Mouse (Mus musculus) forebrain, embryonic 15.5 days (tissue): ENCODE measurements around the gene Shank3. TPM values are rescaled to one million over a fixed set of nuclear protein-coding genes. Genes with fewer than 3 reads are reported as not detected.
A peak's percentile ranks its signal among the peaks of the same experiment; 100 is the strongest.

Source experiments
- ATAC-seq: fragments of 200-750 bp; cut with Nextera tagmentation; replicated peaks from 2 replicates; pipeline ENCODE4 v1.8.0; 2017; ENCODE audit warnings: mild to moderate bottlenecking, moderate TSS enrichment, moderate library complexity
- H3K27ac ChIP-seq: fragments of 300-500 bp; sonication (generic); replicated peaks from 2 replicates; pipeline ENCODE4 v1.5.1; 2015; ENCODE audit warnings: mild to moderate bottlenecking, inconsistent platforms
- H3K27me3 ChIP-seq: fragments of 300-500 bp; sonication (generic); 2 replicates; pipeline ENCODE4 v1.6.1; 2015; ENCODE audit warnings: inconsistent platforms
- H3K36me3 ChIP-seq: fragments of 300-500 bp; sonication (generic); 2 replicates; pipeline ENCODE4 v1.6.1; 2015; ENCODE audit warnings: mild to moderate bottlenecking, inconsistent platforms
- H3K4me1 ChIP-seq: fragments of 300-500 bp; sonication (generic); 2 replicates; pipeline ENCODE4 v1.6.1; 2015; ENCODE audit warnings: inconsistent platforms
- H3K4me2 ChIP-seq: fragments of 300-500 bp; sonication (generic); replicated peaks from 2 replicates; pipeline ENCODE4 v1.6.1; 2015; ENCODE audit warnings: mild to moderate bottlenecking, inconsistent platforms
- H3K4me3 ChIP-seq: fragments of 300-500 bp; sonication (generic); 2 replicates; pipeline ENCODE4 v1.5.1; 2015; ENCODE audit warnings: mild to moderate bottlenecking, inconsistent platforms
- H3K9ac ChIP-seq: fragments of 300-500 bp; sonication (generic); replicated peaks from 2 replicates; pipeline ENCODE4 v1.6.1; 2015; ENCODE audit warnings: mild to moderate bottlenecking, inconsistent platforms
- H3K9me3 ChIP-seq: fragments of 300-500 bp; sonication (generic); 2 replicates; pipeline ENCODE4 v1.6.1; 2016; ENCODE audit warnings: inconsistent platforms
- WGBS: fragments of 180-500 bp; shearing (Covaris S2); methylation state at CpG from one replicate; pipeline ENCODE4 v1.1.7; 2015; ENCODE audit warnings: mixed read lengths; 5-methylcytosine and 5-hydroxymethylcytosine counted together
- polyA plus RNA-seq: library from polyadenylated mRNA; unstranded; fragments of >200 nt; fragmentation: Nextera tagmentation; extraction: Ambion mirVana; gene quantifications from 2 replicates; pipeline ENCODE4 v1.2.1, GENCODE M21; 2015

Shank3 gene
- polyA plus RNA-seq, 1 experiment from 2014 or later, result 10.7 TPM

GRCm38 (mm10) chr15:89504838-89505237 is 5.4 kb downstream of the Shank3 start:
- H3K4me1 ChIP-seq, result peaks cover 6% of the 10 kb centered on the region
- no peaks in the 10 kb centered on the region for H3K9me3 ChIP-seq
- H3K4me3 ChIP-seq, result no peak overlapping the region
- WGBS, result 95% methylated on average over 9 of the region's 9 CpGs
- H3K4me2 ChIP-seq, result no peak overlapping the region
- H3K36me3 ChIP-seq, result peaks cover 9% of the 10 kb centered on the region; the same call in 1 of the 2 replicates
- H3K9ac ChIP-seq, result no peak overlapping the region
- H3K27me3 ChIP-seq, result no peaks in the 10 kb centered on the region
- no peak for ATAC-seq
- no peak overlapping the region for H3K27ac ChIP-seq

GRCm38 (mm10) chr15:89507751-89508150 is 8.3 kb downstream of the Shank3 start:
- Histone ChIP-seq H3K4me2 (no peak overlapping the region), H3K9me3 (no peaks in the 10 kb centered on the region), H3K4me3 (no peak overlapping the region), H3K27me3 (no peaks in the 10 kb centered on the region), H3K4me1 (no peaks in the 10 kb centered on the region), H3K36me3 (peaks cover 9% of the 10 kb centered on the region; the same call in 1 of the 2 replicates), H3K27ac (no peak overlapping the region), H3K9ac (no peak overlapping the region)
- no peak for ATAC-seq
- 95% methylated on average over 8 of the region's 8 CpGs for WGBS

GRCm38 (mm10) chr15:89512679-89513078 is 13.3 kb downstream of the Shank3 start:
- Histone ChIP-seq H3K4me1 (no peaks in the 10 kb centered on the region), H3K9me3 (no peaks in the 10 kb centered on the region), H3K9ac (no peak overlapping the region), H3K4me3 (no peak overlapping the region), H3K27me3 (no peaks in the 10 kb centered on the region), H3K27ac (no peak overlapping the region), H3K4me2 (no peak overlapping the region), H3K36me3 (no peaks in the 10 kb centered on the region)
- 75% methylated on average over 4 of the region's 4 CpGs for WGBS
- no peak for ATAC-seq

- peaks cover 14% of the 10 kb centered on the region for H3K4me1 ChIP-seq
Observed at GRCm38 (mm10) chr15:89521951-89522350, 22.5 kb downstream of the Shank3 start.

GRCm38 (mm10) chr15:89522566-89523282 is 23.3 kb downstream of the Shank3 start:
- Histone ChIP-seq H3K36me3 (no peaks in the 10 kb centered on the region), H3K9me3 (no peaks in the 10 kb centered on the region), H3K27me3 (peaks cover 11% of the 10 kb centered on the region), H3K27ac (no peak overlapping the region), H3K4me1 (peaks cover 14% of the 10 kb centered on the region), H3K4me2 (peak overlapping the region; percentile 94), H3K9ac (no peak overlapping the region), H3K4me3 (peak overlapping the region; percentile 69)
- 87% methylated on average over 10 of the region's 10 CpGs for WGBS
- ATAC-seq, result 0 out of 2 replicates have a peak, but pooled peaks have one; percentile 2

More at GRCm38 (mm10) chr15:89521951-89522350, 22.5 kb downstream of the Shank3 start:
- Histone ChIP-seq H3K27ac (no peak overlapping the region), H3K9ac (no peak overlapping the region), H3K9me3 (no peaks in the 10 kb centered on the region), H3K27me3 (peaks cover 11% of the 10 kb centered on the region), H3K4me3 (no peak overlapping the region), H3K36me3 (no peaks in the 10 kb centered on the region), H3K4me2 (no peak overlapping the region)
- ATAC-seq, result no peak
- 82% methylated on average over 7 of the region's 7 CpGs for WGBS

- H3K4me2 ChIP-seq, result peak overlapping the region; percentile 94
- ATAC-seq, result peak; percentile 66
Observed at GRCm38 (mm10) chr15:89523283-89523832, 23.9 kb downstream of the Shank3 start.

GRCm38 (mm10) chr15:89524001-89524571 is 24.7 kb downstream of the Shank3 start:
- Histone ChIP-seq H3K4me2 (peak overlapping the region; percentile 94), H3K9ac (peak overlapping the region; percentile 56), H3K36me3 (no peaks in the 10 kb centered on the region), H3K9me3 (no peaks in the 10 kb centered on the region), H3K4me1 (peaks cover 14% of the 10 kb centered on the region), H3K4me3 (peak overlapping the region; percentile 69), H3K27me3 (peaks cover 11% of the 10 kb centered on the region), H3K27ac (no peak overlapping the region)
- WGBS, result 4% methylated on average over 50 of the region's 52 CpGs
- peak; percentile 31; the same call in 1 of the 2 replicates for ATAC-seq

More at GRCm38 (mm10) chr15:89523283-89523832, 23.9 kb downstream of the Shank3 start:
- Histone ChIP-seq H3K27ac (no peak overlapping the region), H3K9me3 (no peaks in the 10 kb centered on the region), H3K4me3 (peak overlapping the region; percentile 69), H3K9ac (peak overlapping the region; percentile 43), H3K27me3 (peaks cover 11% of the 10 kb centered on the region), H3K4me1 (peaks cover 14% of the 10 kb centered on the region), H3K36me3 (no peaks in the 10 kb centered on the region)
- WGBS, result 4% methylated on average over 31 of the region's 47 CpGs

GRCm38 (mm10) chr15:89524611-89525415 is 25.4 kb downstream of the Shank3 start:
- no peak for ATAC-seq
- H3K9ac ChIP-seq, result peak overlapping the region; percentile 56; the same call in 1 of the 2 replicates
- H3K4me2 ChIP-seq, result peak overlapping the region; percentile 94
- peak overlapping the region; percentile 69 for H3K4me3 ChIP-seq
- H3K4me1 ChIP-seq, result peaks cover 14% of the 10 kb centered on the region
- WGBS, result 66% methylated on average over 8 of the region's 8 CpGs
- H3K27me3 ChIP-seq, result peaks cover 11% of the 10 kb centered on the region
- no peak overlapping the region for H3K27ac ChIP-seq
- H3K36me3 ChIP-seq, result no peaks in the 10 kb centered on the region
- H3K9me3 ChIP-seq, result no peaks in the 10 kb centered on the region

GRCm38 (mm10) chr15:89525464-89525863 is 26.0 kb downstream of the Shank3 start:
- Histone ChIP-seq H3K4me3 (no peak overlapping the region), H3K4me1 (peaks cover 14% of the 10 kb centered on the region), H3K9ac (no peak overlapping the region), H3K36me3 (no peaks in the 10 kb centered on the region), H3K27ac (no peak overlapping the region), H3K9me3 (no peaks in the 10 kb centered on the region), H3K4me2 (no peak overlapping the region), H3K27me3 (peaks cover 11% of the 10 kb centered on the region)
- WGBS, result 94% methylated on average over 8 of the region's 8 CpGs
- ATAC-seq, result no peak

GRCm38 (mm10) chr15:89525896-89526295 is 26.5 kb downstream of the Shank3 start:
- WGBS, result 87% methylated on average over 7 of the region's 7 CpGs
- Histone ChIP-seq H3K4me3 (no peak overlapping the region), H3K4me1 (peaks cover 14% of the 10 kb centered on the region), H3K9me3 (no peaks in the 10 kb centered on the region), H3K9ac (no peak overlapping the region), H3K4me2 (no peak overlapping the region), H3K36me3 (no peaks in the 10 kb centered on the region), H3K27me3 (peaks cover 11% of the 10 kb centered on the region), H3K27ac (no peak overlapping the region)
- ATAC-seq, result no peak

GRCm38 (mm10) chr15:89526776-89527325 is 27.4 kb downstream of the Shank3 start:
- H3K9ac ChIP-seq, result no peak overlapping the region
- H3K27ac ChIP-seq, result no peak overlapping the region
- WGBS, result 90% methylated on average over 19 of the region's 19 CpGs

More at GRCm38 (mm10) chr15:89526776-89527325, 27.4 kb downstream of the Shank3 start:
- Histone ChIP-seq H3K36me3 (no peaks in the 10 kb centered on the region), H3K4me2 (no peak overlapping the region), H3K4me3 (no peak overlapping the region), H3K9me3 (no peaks in the 10 kb centered on the region), H3K27me3 (peaks cover 11% of the 10 kb centered on the region), H3K4me1 (peaks cover 14% of the 10 kb centered on the region)
- no peak for ATAC-seq
